Mouse (Mus musculus) granulocyte monocyte progenitor cell, adult 5-6 weeks (primary cell): ENCODE results near the gene Wdfy1. TPM values are rescaled to one million over a fixed set of nuclear protein-coding genes. Genes with fewer than 3 reads are reported as not detected.
A peak's percentile ranks its signal among the peaks of the same experiment; 100 is the strongest.

Experiments
- ATAC-seq: replicated peaks from 2 replicates; pipeline ENCODE4 v1.8.0; 2016; ENCODE audit warnings: mild to moderate bottlenecking, moderate TSS enrichment, inconsistent platforms; ENCODE audit not compliant: poor library complexity, severe bottlenecking
- total RNA-seq, 2 experiments: library from RNA; stranded (forward) in 1 of 2; stranded (reverse) in 1 of 2; fragments of 200-712, 200-1000 nt in 1 of 2; fragments of >200 nt in 1 of 2; fragmentation: Nextera tagmentation in 1 of 2; gene quantifications; 2 replicates each; pipeline ENCODE4 v1.2.3; 2014 to 2017

Gene Wdfy1
- total RNA-seq (2014; fragmentation: Nextera tagmentation), result 24.7 and 31.1 TPM in 2 replicates
- 8.6 and 10.5 TPM in 2 replicates for total RNA-seq (2017)

GRCm38 (mm10) chr1:79775927-79776458, at the start of gene Wdfy1, which contains the start of gene Mrpl44:
TSS of gene Wdfy1 (minus strand) at chr1:79776143.
TSS of gene Mrpl44 (plus strand) at chr1:79776018.
- peak; percentile 95 for ATAC-seq

DNA sequence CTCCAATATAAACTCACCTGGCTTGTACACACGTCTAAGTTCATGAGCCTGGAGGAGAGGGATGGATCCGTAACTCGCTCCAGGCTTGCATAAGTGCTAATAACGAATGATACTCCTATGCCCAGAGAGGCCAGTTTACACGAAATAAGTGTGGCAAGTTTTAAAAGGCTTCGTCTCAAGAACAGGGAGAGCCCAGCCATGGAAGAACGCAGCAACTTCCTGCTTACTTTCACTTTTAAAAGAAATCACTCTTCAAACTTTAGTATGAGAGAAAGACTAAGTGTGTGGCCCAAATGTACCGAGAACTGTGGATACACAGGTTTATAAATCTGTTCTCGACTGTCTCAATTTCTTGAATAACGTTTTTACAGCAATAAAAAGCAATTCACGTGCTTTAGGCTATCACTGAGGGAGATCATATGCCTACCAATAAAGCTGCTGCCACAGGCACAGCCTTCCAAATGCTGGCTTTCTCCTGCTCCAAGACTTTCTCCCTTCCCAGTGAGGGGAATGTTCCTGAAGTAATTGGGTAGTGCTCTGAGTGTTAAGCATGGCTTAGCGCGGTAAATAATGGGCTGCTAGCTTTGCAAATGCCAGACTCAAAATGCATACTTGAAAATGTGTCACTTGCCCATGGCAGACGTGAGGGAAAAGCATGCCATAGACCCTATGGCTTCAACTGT, 48.1 kb upstream of the Wdfy1 start:
- no peak for ATAC-seq

DNA sequence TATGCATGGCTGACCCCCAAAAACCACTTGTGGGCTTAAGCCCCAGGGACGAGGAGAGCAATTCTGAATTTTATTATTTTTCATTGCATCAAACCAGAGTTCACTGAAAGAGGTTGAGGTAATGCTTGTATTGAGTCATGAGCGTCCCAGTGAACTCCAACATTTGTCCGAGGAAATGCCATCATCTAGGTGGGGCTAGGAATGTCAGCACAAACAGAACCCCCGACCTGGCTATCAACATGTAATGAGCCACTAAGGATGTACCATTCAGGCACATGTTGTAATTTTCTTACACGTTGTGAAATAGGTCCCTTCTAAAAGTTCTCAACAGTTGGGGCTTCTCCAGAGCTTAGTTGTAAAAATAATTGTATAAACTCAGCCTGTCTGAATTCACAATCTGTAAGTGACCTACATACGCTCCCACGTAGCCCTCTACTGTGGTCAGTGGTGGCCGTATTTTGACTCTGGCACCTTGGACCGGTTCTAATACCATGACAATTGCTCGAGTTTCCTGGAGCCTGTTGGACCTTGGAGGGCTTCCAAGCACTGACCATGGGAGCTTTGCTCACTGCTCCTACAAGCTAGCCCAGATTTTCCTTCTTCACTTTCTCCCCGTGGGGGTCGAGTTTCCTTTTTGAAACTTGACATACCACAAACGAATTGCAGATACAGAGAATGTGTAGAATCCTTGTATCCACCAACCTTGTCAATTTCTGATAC, 47.0 kb upstream of the Wdfy1 start:
- ATAC-seq, result peak; percentile 73

DNA sequence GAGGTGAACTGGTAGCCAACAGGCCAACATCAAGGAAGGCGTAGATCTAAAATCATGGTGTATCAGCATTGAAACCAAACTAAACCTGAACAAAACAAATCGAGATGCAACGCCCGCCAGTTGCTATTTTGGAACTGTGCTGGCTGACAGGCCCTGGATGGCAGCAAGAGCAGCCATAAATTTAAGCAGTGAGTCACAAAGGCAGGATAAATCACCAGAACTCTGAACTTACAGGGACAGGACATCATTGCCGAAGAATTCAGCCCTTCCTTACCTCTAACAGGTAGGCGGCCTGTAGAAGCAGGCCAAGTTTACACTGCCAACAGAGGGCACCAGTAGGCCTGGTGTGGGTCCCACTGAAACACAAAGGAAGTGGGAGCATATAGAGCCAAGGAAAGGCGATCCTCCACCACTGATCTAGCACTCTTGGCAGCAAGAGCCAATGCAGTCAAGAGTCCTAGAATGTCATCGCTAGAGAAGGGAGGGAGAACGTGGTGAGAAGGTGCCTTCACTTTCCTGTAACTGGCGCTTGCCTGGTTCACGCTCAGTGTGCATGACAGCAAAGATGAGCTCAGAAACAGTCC, 43.4 kb upstream of the Wdfy1 start:
- no peak for ATAC-seq

GRCm38 (mm10) chr1:79815446-79815845, 39.5 kb upstream of the Wdfy1 start:
- ATAC-seq, result no peak

DNA sequence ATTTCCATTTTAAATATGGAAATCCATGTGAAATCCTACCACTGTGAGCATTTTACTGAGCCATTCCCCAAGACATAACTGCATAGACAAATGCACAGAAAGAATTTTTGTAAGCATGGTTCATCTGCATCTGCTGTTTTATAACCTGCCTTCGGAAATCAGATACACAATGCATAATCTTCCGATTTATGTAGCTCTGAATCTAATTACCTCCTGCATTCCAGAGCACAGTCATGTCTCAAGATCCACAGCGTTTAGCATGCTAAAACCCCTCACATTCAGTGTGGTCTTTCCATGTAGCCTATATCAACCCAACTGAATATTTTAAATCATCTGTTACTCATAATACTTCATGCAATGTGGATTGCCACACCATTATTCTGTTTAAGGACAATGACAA, 33.5 kb upstream of the Wdfy1 start:
- ATAC-seq, result no peak

DNA sequence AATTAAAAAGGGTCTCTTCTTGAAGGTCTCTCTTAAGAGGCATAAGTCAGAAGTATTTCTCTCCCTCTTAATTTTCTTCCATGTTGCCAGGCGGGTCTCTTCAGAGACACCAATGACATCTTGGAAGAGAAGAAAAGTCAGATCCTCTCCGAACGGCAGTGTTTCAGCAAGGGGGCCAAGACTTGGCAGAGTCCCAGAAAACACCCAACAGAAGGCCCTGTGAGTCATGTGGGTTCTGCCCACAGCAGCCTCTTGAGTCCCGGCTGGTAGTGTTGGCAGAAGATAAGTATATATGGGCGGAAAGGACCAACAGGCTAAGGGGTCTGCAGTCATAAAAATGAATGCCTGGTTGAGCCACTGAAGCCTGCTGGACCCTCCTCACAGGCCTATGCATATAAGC, 30.9 kb upstream of the Wdfy1 start:
- ATAC-seq, result peak; percentile 53

DNA sequence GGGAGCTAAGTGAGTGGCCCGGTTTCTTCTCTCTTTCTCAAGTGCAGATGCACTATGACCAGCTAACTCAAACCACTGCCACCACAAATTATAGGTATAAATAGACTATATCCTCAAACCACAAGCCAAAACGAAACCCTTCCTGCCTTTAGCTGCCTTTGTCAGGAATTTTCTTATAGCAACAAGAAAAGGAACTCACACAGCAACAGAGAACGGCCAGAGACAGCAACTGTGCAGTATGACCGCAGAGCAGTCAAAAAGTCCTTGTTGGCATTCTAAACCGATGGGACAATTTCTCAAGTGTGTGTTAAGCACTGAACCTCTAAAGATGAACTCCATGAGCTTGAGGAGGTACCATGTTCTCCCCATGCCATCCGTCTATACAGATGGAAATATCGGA, 27.7 kb upstream of the Wdfy1 start:
- peak; percentile 87 for ATAC-seq

- no peak for ATAC-seq
These were observed 27.0 kb upstream of the Wdfy1 start for GRCm38 (mm10) chr1:79802858-79803427.

- ATAC-seq, result no peak
These were observed 21.1 kb upstream of the Wdfy1 start for GRCm38 (mm10) chr1:79797084-79797483.

- ATAC-seq, result peak; percentile 99
These were observed 10.5 kb upstream of the Wdfy1 start for GRCm38 (mm10) chr1:79786267-79786927.

DNA sequence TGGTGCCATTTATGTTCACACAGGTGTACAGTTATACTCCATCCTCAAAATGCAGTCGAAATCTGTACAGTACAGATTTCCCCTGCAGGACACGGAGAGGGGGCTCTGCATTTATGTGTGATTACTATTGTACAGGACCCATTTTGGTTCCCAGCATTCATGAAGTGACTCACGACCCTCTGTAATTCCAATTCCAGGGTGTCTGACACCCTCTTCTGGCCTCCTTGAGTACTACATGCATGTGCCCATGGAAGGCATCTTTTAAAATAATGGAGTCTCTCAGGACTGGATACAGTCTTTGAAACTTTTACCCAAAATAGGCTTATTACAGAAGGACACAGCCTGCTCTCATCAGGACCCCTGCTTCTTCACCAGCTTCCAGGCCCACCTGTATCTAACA, 6.5 kb upstream of the Wdfy1 start:
- ATAC-seq, result peak; percentile 40

DNA sequence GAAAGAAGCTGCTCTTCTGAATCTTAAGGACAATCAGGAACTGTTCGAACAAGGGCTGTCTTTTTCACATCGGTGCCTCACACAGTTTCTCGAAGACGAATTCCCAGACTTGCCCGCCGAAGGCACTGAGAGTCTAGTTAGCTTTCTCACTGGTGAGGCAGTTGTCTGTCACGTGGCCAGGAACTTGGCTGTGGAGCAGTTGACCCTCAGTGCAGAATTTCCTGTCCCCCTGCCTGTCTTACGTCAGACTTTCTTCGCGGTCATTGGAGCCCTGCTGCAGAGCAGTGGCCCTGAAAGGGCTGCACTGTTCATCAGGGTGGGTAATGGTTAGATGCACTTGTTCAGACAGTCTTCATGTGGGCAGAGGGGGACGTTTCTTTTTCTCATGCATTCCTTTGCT, 2.1 kb upstream of the Wdfy1 start:
- peak; percentile 48 for ATAC-seq

GRCm38 (mm10) chr1:79774164-79774780, 1.7 kb downstream of the Wdfy1 start:
- ATAC-seq, result no peak

DNA sequence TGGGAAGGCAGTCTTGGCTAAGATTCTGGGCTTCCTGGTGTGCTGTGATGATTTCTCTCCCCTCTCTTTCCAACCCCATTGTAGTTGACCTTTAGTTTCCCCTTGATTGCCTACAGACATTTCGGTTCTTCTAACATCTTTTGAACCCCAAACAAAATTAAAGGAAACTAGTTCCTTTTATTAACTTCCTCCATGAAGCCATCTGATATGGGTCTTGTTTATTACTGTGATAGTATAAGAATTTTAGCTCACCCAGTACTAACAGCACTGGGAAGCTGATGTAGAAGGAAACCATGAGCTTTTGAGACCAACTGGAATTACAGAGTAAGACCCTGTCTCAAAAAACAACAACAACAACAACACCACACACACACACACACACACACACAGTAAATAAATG, 7.7 kb downstream of the Wdfy1 start:
- ATAC-seq, result peak; percentile 47

- no peak for ATAC-seq
These were observed 11.5 kb downstream of the Wdfy1 start for GRCm38 (mm10) chr1:79764483-79764882.

DNA sequence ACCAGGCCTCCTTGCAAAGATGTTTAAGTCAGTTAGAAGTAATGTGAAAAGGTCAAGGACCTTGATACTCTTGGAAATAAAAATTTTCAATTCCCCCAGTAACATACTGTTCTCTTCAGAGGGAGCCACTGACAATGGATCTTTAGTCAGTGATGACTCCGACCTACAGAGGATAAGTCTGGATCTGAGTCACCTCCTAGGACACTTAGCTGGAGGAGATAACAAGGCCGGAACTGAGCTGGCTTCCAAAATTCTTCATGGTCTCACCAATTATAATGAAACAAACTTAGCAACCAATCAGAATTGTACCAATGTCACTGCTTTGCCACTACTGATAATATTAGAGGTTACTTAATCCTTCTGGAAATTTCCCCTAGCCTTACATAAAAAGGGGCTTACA, 11.9 kb downstream of the Wdfy1 start:
- no peak for ATAC-seq

DNA sequence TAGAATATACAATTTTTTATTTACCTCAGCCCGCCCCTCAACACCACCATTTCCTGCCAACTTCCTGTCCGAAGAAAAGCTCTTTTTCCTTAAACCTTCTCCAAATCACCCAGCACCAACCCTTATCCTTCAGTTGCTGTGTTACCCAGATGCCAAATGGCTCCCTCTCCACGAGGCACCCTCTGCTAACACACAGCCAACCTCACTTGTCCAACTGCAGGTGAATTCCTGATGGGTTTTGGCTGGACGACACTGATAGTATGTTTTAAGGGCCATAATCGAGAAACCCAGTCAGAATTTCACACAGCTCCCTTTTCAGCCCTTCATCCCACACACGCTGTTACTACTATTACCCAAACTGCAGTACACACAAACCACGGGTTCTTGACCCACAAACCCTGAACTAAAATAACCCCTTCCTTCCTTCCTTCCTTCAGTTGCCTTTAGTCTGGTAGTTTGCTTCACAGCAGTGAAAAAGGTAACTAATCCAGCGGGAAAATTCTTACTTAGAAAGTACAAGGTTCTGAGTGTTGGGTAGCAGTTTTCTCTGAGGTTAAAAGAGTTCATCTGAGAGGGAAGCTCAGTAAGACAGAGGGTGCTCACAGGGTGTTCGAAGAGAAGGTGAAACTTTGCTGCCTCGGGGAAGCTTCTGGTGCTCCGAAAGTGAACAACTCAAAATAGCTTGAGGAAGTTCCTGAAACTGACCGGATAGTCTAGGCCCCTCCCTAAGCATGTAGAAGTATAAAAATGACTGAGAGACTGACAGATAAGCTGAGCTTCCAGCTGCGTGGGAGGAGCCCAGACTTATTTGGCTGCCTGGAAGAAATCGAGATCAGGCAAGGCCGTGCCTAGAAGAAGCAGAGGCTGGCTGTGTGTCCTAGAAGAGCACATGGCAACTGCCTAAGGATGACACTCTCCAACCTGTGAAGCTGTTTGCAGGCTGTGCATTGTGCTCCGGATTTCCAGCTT, 13.4 kb downstream of the Wdfy1 start:
- peak; percentile 45 for ATAC-seq

GRCm38 (mm10) chr1:79761917-79762271, 14.0 kb downstream of the Wdfy1 start:
- peak; percentile 6; the same call in 1 of the 2 replicates for ATAC-seq
